Mouse (Mus musculus) liver, postnatal 0 days (tissue): ENCODE measurements at regions not wholly inside any gene's neighbourhood (a gene's known extent, or its start where the extent isn't known, plus 50 kb on each side); places are given as distances from the start of the nearest gene placed in this dataset.

Source experiments
- ATAC-seq: fragments of 200-750 bp; cut with Nextera tagmentation; 2 replicates; pipeline ENCODE4 v1.8.0; 2017; ENCODE audit warnings: mild to moderate bottlenecking, moderate library complexity
- DNase-seq: peaks from one replicate; pipeline ENCODE4 v3.0.0-alpha.2; 2016
- H3K27ac ChIP-seq: fragments of 300-500 bp; sonication (generic); 2 replicates; pipeline ENCODE4 v1.5.1; 2014; ENCODE audit warnings: antibody characterized with exemption, moderate library complexity, mild to moderate bottlenecking, low read depth
- H3K27me3 ChIP-seq: fragments of 300-500 bp; sonication (generic); 2 replicates; pipeline ENCODE4 v1.6.1; 2014; ENCODE audit warnings: low read length, control low read depth, mixed read lengths; ENCODE audit not compliant: insufficient read depth
- H3K36me3 ChIP-seq: fragments of 300-500 bp; sonication (generic); replicated peaks from 2 replicates; pipeline ENCODE4 v1.6.1; 2014; ENCODE audit warnings: mild to moderate bottlenecking, control low read depth, low read length, moderate library complexity, mixed read lengths; ENCODE audit not compliant: insufficient read depth
- H3K4me1 ChIP-seq: fragments of 300-500 bp; sonication (generic); 2 replicates; pipeline ENCODE4 v1.6.1; 2014; ENCODE audit warnings: antibody characterized with exemption, mild to moderate bottlenecking, control low read depth; ENCODE audit not compliant: insufficient read depth
- H3K4me2 ChIP-seq: fragments of 300-500 bp; sonication (generic); 2 replicates; pipeline ENCODE4 v1.6.1; 2014; ENCODE audit warnings: low read depth, mild to moderate bottlenecking, low read length, moderate library complexity, mixed read lengths
- H3K4me3 ChIP-seq: fragments of 300-500 bp; sonication (generic); 2 replicates; pipeline ENCODE4 v1.5.1; 2014; ENCODE audit warnings: low read depth, low read length
- H3K9ac ChIP-seq: fragments of 300-500 bp; sonication (generic); replicated peaks from 2 replicates; pipeline ENCODE4 v1.6.1; 2014; ENCODE audit warnings: mild to moderate bottlenecking, moderate library complexity
- H3K9me3 ChIP-seq: fragments of 300-500 bp; sonication (generic); 2 replicates; pipeline ENCODE4 v1.6.1; 2016; ENCODE audit warnings: mild to moderate bottlenecking, control low read depth, low read length, mixed read lengths
- CTCF ChIP-seq: sonication (generic); IDR thresholded peaks from 2 replicates; pipeline ENCODE4 v1.5.1; 2016; ENCODE audit warnings: antibody characterized with exemption, low read depth
- EP300 ChIP-seq: IDR thresholded peaks from 2 replicates; pipeline ENCODE4 v1.6.1; 2016; ENCODE audit warnings: antibody characterized with exemption, low read depth, mild to moderate bottlenecking
- WGBS: fragments of 180-500 bp; shearing (Covaris S2); extraction: QIAGEN DNeasy Blood & Tissue Kit; methylation state at CpG from one replicate; pipeline ENCODE4 v1.1.7; 2014; ENCODE audit not compliant: insufficient replicate concordance; 5-methylcytosine and 5-hydroxymethylcytosine counted together

- no peak overlapping the region for H3K4me2 ChIP-seq
- H3K36me3 ChIP-seq: no peaks in the 10 kb centered on the region
- no peaks in the 10 kb centered on the region for H3K4me1 ChIP-seq
- TF ChIP-seq EP300: no peak
- no peak for DNase-seq
- no peak overlapping the region for H3K4me3 ChIP-seq
- H3K27me3 ChIP-seq: no peaks in the 10 kb centered on the region
- no peaks in the 10 kb centered on the region for H3K9me3 ChIP-seq
- no peak overlapping the region for H3K27ac ChIP-seq
- ATAC-seq: no peak
- 82% methylated on average over 8 of the region's 8 CpGs for WGBS
- no peak overlapping the region for H3K9ac ChIP-seq
Observed at GRCm38 (mm10) chr2:137257847-137258515, 141.5 kb upstream of the Jag1 start.

- TF ChIP-seq EP300 (no peak), CTCF (no peak)
- DNase-seq (no peak), ATAC-seq (no peak)
- H3K27ac ChIP-seq: no peak overlapping the region
- H3K4me2 ChIP-seq: no peak overlapping the region
- no peaks in the 10 kb centered on the region for H3K36me3 ChIP-seq
- no peak overlapping the region for H3K4me3 ChIP-seq
- WGBS: 73% methylated on average over 7 of the region's 7 CpGs
- no peaks in the 10 kb centered on the region for H3K4me1 ChIP-seq
- no peak overlapping the region for H3K9ac ChIP-seq
- H3K9me3 ChIP-seq: no peaks in the 10 kb centered on the region
- no peaks in the 10 kb centered on the region for H3K27me3 ChIP-seq
Observed at GRCm38 (mm10) chr2:137247931-137248330, 131.5 kb upstream of the Jag1 start.

GRCm38 (mm10) chr2:137244370-137244769 is 127.9 kb upstream of the Jag1 start:
- H3K4me1 ChIP-seq: no peaks in the 10 kb centered on the region
- no peak overlapping the region for H3K9ac ChIP-seq
- H3K27ac ChIP-seq: no peak overlapping the region
- 75% methylated on average over 6 of the region's 6 CpGs for WGBS
- no peaks in the 10 kb centered on the region for H3K36me3 ChIP-seq
- H3K27me3 ChIP-seq: no peaks in the 10 kb centered on the region
- no peak overlapping the region for H3K4me3 ChIP-seq
- DNase-seq (no peak), ATAC-seq (no peak)
- TF ChIP-seq EP300: no peak
- TF ChIP-seq CTCF: no peak
- no peaks in the 10 kb centered on the region for H3K9me3 ChIP-seq
- H3K4me2 ChIP-seq: no peak overlapping the region

GRCm38 (mm10) chr2:137243914-137244313 is 127.5 kb upstream of the Jag1 start:
- no peaks in the 10 kb centered on the region for H3K4me1 ChIP-seq
- ATAC-seq (no peak), DNase-seq (no peak)
- no peaks in the 10 kb centered on the region for H3K9me3 ChIP-seq
- H3K4me3 ChIP-seq: no peak overlapping the region
- no peaks in the 10 kb centered on the region for H3K36me3 ChIP-seq
- 39% methylated on average over 5 of the region's 5 CpGs for WGBS
- no peaks in the 10 kb centered on the region for H3K27me3 ChIP-seq
- H3K4me2 ChIP-seq: no peak overlapping the region
- H3K27ac ChIP-seq: no peak overlapping the region
- H3K9ac ChIP-seq: no peak overlapping the region
- no peak for TF ChIP-seq CTCF
- TF ChIP-seq EP300: no peak

- no peak for TF ChIP-seq CTCF
- no peak for TF ChIP-seq EP300
- 57% methylated on average over 3 of the region's 3 CpGs for WGBS
- H3K9ac ChIP-seq: no peak overlapping the region
Observed at GRCm38 (mm10) chr2:137236961-137237360, 120.5 kb upstream of the Jag1 start.

GRCm38 (mm10) chr2:137233936-137234335 is 117.5 kb upstream of the Jag1 start:
- Histone ChIP-seq H3K4me3 (no peak overlapping the region), H3K9ac (no peak overlapping the region), H3K27ac (no peak overlapping the region), H3K9me3 (no peaks in the 10 kb centered on the region), H3K36me3 (no peaks in the 10 kb centered on the region), H3K27me3 (no peaks in the 10 kb centered on the region), H3K4me1 (no peaks in the 10 kb centered on the region), H3K4me2 (no peak overlapping the region)
- TF ChIP-seq CTCF (no peak), EP300 (no peak)
- DNase-seq (no peak), ATAC-seq (no peak)
- WGBS: 55% methylated on average over 3 of the region's 3 CpGs

More at GRCm38 (mm10) chr2:137236961-137237360, 120.5 kb upstream of the Jag1 start:
- DNase-seq (no peak), ATAC-seq (no peak)
- Histone ChIP-seq H3K4me2 (no peak overlapping the region), H3K4me3 (no peak overlapping the region), H3K36me3 (no peaks in the 10 kb centered on the region), H3K4me1 (no peaks in the 10 kb centered on the region), H3K27me3 (no peaks in the 10 kb centered on the region), H3K27ac (no peak overlapping the region), H3K9me3 (no peaks in the 10 kb centered on the region)

- Histone ChIP-seq H3K9me3 (no peaks in the 10 kb centered on the region), H3K27ac (no peak overlapping the region), H3K9ac (no peak overlapping the region), H3K4me2 (no peak overlapping the region), H3K4me1 (no peaks in the 10 kb centered on the region), H3K36me3 (no peaks in the 10 kb centered on the region), H3K27me3 (no peaks in the 10 kb centered on the region), H3K4me3 (no peak overlapping the region)
- ATAC-seq (no peak), DNase-seq (no peak)
- TF ChIP-seq EP300 (no peak), CTCF (no peak)
Observed at GRCm38 (mm10) chr2:137231161-137231560, 114.7 kb upstream of the Jag1 start.
